Mouse (Mus musculus): Measurements from ENCODE around the gene Idh3g. TPM values are rescaled to one million over a fixed set of nuclear protein-coding genes. Genes with fewer than 3 reads are reported as not detected.

Idh3g gene
- 100 to 1,000 TPM; 182 to 187 TPM for total RNA-seq (2021)

DNA sequence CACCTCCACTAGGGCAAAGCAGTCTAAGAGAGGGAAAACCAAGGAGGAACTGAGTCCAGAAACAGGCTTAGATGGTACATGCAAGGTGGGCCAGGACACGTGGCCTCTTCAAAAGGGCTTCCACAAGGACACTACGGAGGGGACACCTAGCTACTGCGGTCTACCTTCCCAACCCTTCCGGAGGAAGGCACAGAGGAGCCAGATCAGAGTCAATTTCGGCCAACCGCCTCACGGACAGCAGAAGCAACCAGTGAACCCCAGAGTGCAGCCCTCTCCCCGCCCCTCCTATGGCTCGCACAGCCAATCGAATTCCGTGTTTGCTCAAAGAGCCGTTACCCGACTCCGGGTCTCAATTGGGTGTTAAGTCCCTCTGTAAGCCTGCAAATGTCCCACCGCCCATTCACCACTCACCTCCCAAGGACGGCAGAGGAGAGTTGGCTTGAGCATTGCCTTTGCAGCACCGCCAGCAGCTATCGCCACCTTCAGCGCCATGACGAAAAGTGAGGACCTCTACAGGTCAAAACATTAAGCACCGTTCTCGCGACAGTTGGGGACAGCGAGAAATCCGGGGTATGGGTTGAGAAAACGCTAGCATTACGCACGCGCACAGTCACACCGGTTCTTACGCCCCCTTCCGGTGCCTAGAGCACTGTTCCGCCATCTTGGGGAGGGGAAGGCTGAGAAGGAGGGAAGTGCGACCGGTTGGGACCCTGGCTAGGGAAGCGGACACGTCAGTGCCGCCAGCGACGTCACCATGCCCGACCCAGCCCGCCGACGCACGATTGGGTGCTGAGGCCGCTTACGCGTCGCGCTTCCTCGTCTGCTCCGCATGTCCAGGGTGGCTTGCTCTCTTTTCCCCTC lies at the start of gene Idh3g, which contains the start of gene Ssr4:
Gene Idh3g, minus strand, starts transcription at position 534 of the 861 bp plus-strand sequence.
Gene Ssr4, plus strand, starts transcription at position 665 of the 861 bp plus-strand sequence.
- DNase-seq (ENCODE audit: low spot score in 2 of 2) = peak; percentile 91 to 97
- intact Hi-C loops (cut with DNase I) = loop anchor here (5.0 kb wide), 1 partner anchor 69 kb away; the partner anchor contains the start of genes Abcd1 and Bcap31

DNA sequence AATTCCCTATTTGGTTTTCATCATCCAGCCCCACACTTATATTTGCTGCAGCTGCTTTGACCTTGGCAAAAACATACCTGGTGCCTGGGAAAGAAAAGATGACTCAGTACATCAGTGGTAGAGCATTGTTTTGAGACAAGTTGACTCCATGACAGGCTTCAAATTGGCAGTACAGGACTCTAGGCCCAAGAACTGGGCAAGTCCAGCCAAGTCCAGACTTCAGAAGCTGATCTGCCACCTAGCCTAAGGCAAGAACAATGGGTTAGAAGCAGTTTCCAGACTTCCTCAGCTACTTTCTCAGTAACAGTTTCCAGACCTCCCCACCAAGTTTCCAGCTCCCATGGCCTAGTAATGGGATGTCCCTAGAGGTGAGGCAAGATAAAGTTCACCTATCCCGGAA lies 49.0 kb upstream of the Idh3g start:
- no peak for DNase-seq (ENCODE audit: low spot score in 2 of 2)
- intact Hi-C loops (cut with DNase I) = no loop called here

DNA sequence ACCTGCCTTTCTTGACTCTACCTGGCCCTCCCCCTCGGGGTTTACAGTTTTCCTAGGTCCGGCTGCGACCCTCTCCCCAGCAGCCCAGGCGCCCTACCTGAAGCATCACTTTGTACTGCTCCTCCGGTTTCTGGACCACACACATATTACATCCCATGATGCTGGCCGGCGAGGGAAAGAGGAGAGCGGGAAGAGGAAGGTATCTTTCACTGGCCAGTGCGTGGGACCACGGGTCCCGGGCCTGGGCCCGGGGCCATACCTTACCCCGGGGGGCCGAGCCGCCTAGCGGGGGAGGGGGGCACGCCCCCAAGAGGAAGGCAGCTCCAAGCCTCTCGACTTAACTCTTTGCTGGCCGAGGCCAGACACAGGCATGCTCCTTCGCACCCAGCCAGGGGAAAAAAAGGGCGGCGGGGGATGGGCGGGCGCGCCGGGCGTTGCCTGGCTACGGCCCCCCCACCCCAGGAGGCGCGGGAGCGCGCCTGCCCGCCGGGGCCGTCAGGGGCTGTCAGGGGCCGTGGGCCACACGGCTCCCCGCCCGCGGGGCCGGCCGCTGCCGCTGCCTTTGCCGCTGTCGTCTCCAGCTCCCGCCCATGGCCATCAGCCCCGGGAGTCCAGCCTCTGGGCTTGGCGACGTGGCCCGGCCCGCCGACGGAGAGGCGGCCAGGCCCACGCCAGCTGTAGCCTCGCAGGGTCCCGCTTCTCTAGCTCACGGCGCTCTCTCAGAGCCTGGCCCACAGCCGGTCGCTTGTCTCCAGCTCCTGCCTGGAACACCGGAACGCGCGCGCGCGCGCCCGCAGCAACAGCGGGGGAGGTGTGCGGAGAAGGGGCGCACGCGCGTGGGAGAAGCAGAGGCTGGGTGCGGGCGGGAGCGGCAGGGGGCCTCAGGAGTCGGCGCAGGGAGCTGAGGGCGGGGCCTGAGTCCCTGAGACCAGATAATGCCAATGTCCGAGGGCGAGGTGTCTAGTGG lies 37.8 kb upstream of the Idh3g start, which contains the start of gene Pdzd4:
Gene Pdzd4, minus strand, starts transcription at position 785 of the 967 bp plus-strand sequence.
- intact Hi-C loops (cut with DNase I) = loop anchor here (1.0 kb wide), 1 partner anchor 56 kb away; no protein-coding TSS in a partner anchor
- peak; percentile 35 to 62 for DNase-seq (ENCODE audit: low spot score in 2 of 2)

DNA sequence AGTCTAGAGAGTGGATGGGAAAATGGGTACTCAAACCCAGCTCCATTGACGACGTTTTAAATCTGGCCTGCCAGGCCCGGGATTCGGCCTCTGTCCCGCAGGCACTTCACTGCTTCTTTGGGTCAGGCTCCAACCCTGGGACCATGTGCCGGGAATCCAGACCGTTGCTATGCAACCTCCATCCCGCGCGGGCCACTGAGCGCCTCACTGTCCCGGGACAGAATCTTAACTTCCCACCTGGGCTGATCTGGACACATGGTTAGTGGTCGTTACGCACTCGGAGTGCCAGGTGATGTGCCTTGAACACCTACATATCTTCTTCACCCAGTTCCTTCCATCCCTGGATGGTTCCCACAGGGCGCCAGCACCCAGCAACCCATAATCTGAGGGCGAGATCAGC lies 37.0 kb upstream of the Idh3g start:
- no peak for DNase-seq (ENCODE audit: low spot score in 2 of 2)
- intact Hi-C loops (cut with DNase I) = loop anchor here (1.0 kb wide), 1 partner anchor 57 kb away; no protein-coding TSS in a partner anchor

DNA sequence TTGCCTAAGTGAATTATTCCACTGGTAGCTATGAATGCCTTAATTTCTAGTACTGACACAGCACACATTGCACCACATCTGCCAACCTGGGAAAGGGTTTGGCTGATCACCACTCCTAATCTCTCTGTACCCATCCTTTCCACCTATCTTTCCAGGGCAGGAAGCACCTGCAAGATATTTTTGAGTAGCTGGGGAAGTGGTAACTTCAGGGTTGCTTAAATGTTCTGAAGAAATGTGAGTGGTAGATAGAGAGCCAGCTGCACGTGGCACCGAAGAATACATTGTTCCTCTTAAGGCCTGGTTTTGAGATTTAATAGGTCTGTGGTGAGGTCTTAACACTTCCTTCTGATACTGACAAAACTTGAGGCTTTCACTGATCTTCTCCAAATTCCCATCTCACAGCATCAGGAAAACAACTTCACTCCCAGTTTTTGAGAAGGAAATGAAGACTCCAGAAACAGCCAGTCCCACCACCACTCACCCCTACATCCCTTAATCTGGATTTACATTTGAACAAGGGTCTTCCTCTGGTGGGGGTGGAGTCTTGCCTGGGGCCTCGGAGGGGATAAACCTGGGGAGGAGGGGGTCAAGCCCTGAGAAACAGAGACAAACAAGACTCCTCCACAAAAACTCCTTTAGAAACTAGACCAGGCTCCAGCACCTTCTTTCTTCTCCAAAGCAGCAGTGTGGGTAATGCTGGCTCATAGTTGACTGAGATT lies 30.1 kb upstream of the Idh3g start:
- intact Hi-C loops (cut with DNase I) = no loop called here
- DNase-seq (ENCODE audit: low spot score in 2 of 2) = no peak

DNA sequence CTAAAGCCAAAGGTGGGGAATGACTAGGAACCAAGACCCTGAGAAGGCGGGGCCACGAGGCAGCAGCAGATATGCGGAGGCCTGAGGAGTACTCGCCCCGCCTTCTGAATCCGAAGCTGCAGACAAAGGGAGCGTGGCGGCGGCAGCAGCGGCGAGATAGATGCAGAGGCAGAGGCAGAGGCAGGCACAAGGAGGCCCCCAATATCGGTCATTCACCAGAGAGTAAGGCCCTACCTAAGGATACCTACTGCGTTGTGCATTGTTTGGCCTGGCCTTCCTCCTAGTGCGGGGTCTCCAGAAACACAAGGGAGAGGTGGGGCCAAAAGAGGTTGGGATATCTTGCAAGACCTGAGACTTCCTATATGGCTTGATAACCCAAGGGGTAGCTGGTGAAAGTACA lies 28.4 kb upstream of the Idh3g start:
- DNase-seq (ENCODE audit: low spot score in 2 of 2) = no peak
- intact Hi-C loops (cut with DNase I) = no loop called here

DNA sequence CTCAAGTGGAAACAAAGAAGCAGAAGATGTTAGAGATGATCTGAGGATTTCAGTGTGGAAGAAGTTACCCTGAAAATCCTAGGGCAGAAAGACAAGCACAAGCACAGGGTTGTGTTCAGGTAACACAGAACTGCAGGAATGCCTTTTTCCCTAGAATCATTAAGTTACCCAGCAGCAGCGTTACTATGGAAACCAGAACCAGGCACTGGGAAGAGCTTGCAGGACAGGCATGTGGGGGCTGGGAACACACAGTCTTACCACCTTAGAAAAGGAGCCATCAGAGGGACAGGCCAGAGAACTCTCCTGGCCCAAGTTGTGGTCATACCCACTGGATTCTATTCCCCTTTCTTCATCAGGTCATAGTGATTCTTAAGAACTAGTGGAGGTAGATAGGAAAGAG lies 19.1 kb upstream of the Idh3g start:
- intact Hi-C loops (cut with DNase I) = no loop called here
- DNase-seq (ENCODE audit: low spot score in 2 of 2) = peak in 1 of 2 experiments; percentile 39

DNA sequence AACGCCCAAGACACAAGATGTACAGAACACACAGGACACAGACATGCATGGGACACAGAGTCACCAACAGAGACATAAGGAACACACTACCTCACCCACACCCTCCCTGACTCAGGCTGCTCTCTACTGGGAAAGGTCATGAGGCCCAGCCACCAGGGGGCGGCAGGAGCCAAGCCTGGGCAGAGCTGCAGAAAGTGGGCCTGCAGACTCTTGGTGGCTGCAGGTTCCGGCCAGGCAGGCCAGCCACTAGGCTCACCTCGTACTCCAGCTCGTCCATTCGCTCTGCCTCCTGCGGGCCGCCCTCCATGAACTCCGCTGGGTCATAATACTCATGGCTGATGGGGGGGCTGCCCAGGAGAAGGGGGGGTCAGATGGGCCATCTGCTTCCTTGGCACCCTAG lies 11.8 kb upstream of the Idh3g start:
- peak; percentile 40 to 57 for DNase-seq (ENCODE audit: low spot score in 2 of 2)
- intact Hi-C loops (cut with DNase I) = loop anchor here (2.0 to 10.0 kb wide), 3 partner anchors 96 to 146 kb away; partner anchors contain the start of genes Arhgap4 and Naa10

DNA sequence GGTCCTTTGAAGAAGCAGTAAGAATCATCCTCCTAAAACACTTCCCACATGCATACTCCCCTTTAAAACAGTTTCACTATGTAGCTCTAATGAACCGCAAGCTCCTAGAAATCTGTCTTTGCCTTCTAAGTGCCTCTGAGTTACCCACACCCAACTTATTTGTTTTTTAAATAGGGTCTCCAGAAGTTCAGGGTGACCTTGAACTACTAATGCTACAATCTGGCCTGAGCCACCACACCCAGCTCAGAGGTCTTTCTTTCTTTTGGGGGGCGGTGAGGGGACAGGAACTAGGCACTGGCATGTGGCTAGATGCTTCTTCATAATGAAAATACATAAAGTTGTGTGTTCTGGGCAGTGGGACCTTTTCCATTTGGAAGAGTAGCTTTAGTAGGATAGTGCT lies 10.8 kb upstream of the Idh3g start:
- intact Hi-C loops (cut with DNase I) = loop anchor here (10.0 kb wide), 1 partner anchor 147 kb away; no protein-coding TSS in a partner anchor
- DNase-seq (ENCODE audit: low spot score in 2 of 2) = no peak

DNA sequence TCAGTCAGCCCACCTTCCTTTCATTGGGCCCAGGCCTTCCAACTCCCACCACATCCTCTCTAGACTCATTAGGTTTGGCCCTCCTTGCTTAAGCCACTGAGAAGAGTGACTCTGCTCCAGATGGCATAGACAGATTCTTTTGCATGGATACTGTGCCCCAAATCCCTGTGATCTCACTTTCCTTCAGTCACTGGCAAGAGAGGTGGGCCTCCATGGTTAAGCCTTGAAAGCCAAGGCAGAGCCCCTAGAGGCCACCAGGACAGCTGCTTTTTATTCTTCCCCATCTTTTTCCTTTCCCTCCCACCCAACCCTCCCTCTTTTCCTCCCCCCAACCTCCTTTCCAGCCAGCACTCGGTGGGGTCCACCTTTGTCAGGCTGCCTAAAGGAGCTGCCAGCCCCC lies 6.8 kb upstream of the Idh3g start:
- DNase-seq (ENCODE audit: low spot score in 2 of 2) = no peak
- intact Hi-C loops (cut with DNase I) = loop anchor here (10.0 kb wide), 1 partner anchor 151 kb away; no protein-coding TSS in a partner anchor

DNA sequence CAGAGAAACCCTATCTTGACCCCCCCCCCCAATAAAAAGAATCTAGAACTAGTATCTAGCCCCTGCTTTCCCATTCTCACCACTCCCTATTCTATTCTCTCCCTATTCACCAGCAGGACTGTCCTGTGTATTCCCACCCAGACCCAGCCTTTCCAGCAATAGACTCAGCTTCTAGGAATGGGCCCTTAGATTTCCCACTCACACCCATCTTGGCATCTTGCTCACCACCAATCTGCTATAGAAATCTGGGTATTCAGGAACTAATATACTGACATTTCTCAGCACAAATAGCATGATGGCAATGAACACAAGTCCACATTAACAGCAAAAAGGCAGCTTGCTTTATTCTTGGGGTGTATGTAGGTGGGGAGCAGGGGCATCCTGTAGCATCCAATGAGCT lies 6.3 kb upstream of the Idh3g start:
- no peak for DNase-seq (ENCODE audit: low spot score in 2 of 2)
- intact Hi-C loops (cut with DNase I) = loop anchor here (10.0 kb wide), 1 partner anchor 152 kb away; no protein-coding TSS in a partner anchor

DNA sequence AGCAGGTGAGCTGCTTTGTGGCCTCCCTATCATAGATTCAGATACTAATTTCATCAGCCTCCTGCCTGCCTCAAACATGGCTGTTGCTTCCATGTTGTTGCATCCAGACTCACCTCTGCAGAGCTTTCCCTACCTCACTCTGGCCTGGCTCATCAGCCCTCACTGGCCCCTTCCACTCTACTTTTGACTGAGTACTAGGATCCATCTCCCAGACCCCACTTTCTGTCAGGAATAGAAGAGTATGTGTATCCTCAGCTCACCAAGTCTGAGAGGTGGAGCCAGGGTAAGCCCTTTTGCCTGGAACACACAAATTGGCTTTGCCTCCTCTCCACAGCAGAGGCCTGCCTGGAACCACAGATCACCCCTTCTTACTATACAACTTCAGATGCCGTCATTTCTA lies 1.8 kb upstream of the Idh3g start:
- intact Hi-C loops (cut with DNase I) = loop anchor here (5.0 kb wide), 1 partner anchor 71 kb away; the partner anchor contains the start of genes Abcd1 and Bcap31
- DNase-seq (ENCODE audit: low spot score in 2 of 2) = no peak

DNA sequence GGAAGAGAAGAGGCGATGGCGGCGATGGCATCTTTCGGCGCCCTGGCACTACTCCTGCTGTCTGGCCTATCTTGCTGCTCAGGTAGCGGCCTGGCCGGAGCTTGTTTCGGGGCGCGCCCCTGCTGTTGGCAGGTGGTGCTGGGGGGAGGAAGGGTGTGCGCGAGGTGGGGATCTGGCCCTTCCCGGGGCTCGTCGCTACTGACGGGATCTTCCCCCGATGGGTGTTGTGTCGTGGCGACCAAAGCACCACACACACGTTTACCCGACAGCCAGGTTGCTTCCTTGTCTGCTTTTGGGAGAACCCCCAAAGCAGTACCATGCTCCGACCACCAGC lies 495 bp upstream of the Idh3g start:
- intact Hi-C loops (cut with DNase I) = loop anchor here (5.0 kb wide), 1 partner anchor 70 kb away; the partner anchor contains the start of genes Abcd1 and Bcap31
- DNase-seq (ENCODE audit: low spot score in 2 of 2) = no peak

DNA sequence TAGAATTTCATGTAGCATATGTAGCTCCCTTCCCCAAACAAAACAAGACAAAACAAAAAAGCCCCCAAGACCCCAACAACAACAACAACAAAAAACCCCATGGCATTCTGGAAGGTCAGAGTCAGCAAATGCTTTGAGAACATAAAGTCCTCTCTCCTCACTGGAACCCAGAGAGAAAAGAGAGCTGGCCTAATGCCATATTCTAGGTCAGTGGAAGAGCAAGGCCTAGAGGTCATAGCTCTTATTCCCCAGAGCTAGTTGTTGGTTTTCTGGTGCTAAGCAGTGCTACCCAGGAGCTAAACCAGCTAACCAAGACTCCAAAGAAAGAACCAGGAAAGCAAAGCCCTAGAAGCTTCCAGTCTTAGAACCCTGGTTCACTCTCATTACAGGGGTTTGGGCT lies 1.0 kb downstream of the Idh3g start:
- intact Hi-C loops (cut with DNase I) = loop anchor here (5.0 kb wide), 1 partner anchor 68 kb away; the partner anchor contains the start of genes Abcd1 and Bcap31
- DNase-seq (ENCODE audit: low spot score in 2 of 2) = no peak

DNA sequence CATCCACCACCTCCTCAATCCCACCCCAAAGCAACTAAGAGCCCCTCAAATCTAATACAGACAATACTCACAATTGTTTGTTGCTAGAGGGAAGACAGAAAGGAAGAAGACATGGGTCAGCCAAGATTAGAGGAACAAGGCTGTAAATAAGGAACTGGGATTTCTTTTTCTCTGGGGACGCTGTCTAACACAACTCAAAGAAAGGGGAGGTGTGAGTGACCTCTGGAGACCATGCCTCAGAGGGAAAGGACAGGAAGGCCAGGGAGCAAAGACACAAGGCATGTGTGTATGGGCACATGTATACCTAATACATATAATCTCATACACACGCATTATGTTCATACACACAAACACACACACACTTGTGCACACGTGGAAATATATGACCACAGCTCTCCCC lies 4.5 kb downstream of the Idh3g start:
- no peak for DNase-seq (ENCODE audit: low spot score in 2 of 2)
- intact Hi-C loops (cut with DNase I) = no loop called here

DNA sequence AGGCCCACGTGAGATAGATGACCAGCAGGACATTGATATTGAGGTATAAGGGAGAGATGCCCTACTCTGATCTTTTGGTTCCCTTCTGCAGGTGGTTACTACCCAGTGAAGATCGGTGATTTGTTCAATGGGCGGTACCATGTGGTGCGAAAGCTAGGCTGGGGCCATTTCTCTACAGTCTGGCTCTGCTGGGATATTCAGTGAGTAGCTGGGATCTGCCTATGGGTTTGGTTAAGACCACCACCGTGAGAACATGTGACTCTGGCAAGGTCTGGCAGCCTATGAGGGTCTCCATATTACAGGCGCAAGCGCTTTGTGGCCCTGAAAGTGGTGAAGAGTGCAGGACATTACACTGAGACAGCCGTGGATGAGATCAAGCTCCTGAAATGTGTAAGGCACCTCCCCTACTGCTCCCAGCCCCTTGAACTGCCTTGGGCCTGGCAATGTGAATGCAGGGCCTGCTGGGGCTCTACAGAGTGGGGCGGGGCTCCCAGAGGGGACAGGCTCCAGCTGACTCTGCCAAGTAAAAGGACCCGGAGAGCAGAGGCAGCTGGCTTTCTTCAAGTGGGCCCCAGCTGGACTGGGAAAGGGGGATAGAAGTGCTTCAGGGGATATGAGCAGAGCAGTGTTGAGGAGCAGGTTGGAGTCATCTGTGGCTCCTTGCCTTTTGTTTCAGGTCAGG lies 11.8 kb downstream of the Idh3g start:
- DNase-seq (ENCODE audit: low spot score in 2 of 2) = no peak
- intact Hi-C loops (cut with DNase I) = no loop called here

DNA sequence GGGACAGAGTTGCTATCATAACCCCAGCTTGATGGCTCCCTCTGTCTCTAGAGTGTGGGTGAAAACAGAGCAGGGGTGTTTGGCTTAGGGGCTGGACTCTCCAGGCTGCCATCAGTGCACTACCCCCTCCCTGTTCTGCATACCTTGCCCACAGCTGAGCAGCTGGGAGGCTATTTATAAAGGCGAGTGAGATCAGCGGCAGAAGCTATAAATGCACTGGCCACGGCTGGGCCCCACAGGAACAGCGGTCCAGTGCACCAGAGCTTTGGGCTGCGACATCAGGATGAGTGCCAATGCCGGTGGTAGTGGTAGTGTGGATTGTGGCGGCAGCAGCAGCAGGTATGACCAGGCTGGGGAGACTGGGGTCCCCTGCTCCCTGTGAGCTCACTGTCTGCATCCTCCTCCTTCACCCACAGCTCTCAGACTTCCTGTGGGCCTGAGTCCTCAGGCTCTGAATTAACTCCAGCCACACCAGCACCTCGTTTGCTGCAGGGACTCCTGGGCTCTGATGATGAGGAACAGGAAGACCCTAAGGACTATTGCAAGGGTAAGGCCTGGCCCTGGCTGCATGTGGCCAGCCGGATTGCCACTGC lies 12.4 kb downstream of the Idh3g start, which contains the start of gene Srpk3:
Gene Srpk3, plus strand, starts transcription at position 238 of the 593 bp plus-strand sequence.
- intact Hi-C loops (cut with DNase I) = no loop called here
- peak; percentile 44 to 75 for DNase-seq (ENCODE audit: low spot score in 2 of 2)

DNA sequence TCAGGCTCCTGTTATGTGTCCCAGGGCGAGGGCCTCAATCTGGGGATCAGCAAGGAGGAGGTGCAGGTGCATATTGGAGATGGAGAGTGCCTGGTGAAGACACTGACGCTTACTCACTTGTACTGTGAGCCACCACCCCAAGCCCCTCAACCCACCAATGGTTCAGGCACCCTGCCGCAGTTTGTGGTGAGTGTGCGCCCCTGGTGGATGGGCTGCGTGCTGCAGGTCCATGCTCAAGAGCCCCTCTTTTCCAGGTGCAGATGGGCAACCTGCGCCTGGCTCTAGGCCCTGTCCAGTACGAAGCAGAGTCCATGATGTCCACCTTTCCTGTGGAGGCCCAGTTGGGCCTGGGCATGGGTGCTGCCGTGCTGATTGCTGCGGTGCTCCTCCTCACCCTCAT lies 19.4 kb downstream of the Idh3g start:
- no peak for DNase-seq (ENCODE audit: low spot score in 2 of 2)
- intact Hi-C loops (cut with DNase I) = no loop called here

All from left cerebral cortex, postnatal 25 days (tissue).